Mouse (Mus musculus): ENCODE measurements around the gene Lamc3. TPM values are rescaled to one million over a fixed set of nuclear protein-coding genes. Genes with fewer than 3 reads are reported as not detected.

Gene Lamc3
- total and polyA plus RNA-seq, 2 experiments: 0.73 to 0.83 TPM

GRCm38 (mm10) chr2:31924811-31925210 is 37.7 kb downstream of the Lamc3 start:
- Histone ChIP-seq H3K9ac (ENCODE audit: low read depth, low read length) (no peak overlapping the region), H3K79me2 (ENCODE audit: control insufficient read depth, insufficient read depth, low read length) (no peaks in the 10 kb centered on the region), H3K4me3 (ENCODE audit: insufficient read depth, low read depth, low read length) (no peak overlapping the region), H3K4me1 (ENCODE audit: control insufficient read depth, insufficient read depth, low read length) (0 out of 2 replicates have a peak, but pooled peaks cover 1% of the 10 kb centered on the region), H3K27ac (replicated peaks; ENCODE audit: insufficient read depth, low read depth, low read length) (no peak overlapping the region), H3K36me3 (ENCODE audit: control insufficient read depth, insufficient read depth, low read length) (no peaks in the 10 kb centered on the region), H3K27me3 (ENCODE audit: control insufficient read depth, insufficient read depth, low read length) (0 out of 2 replicates have a peak, but pooled peaks cover 2% of the 10 kb centered on the region)
- 6% methylated on average over 9 of the region's 9 CpGs for WGBS
- TF ChIP-seq POLR2A (IDR thresholded peaks at IDR 0.05; ENCODE audit: extremely low read depth, insufficient read depth, low read length): no peak
- TF ChIP-seq CTCF (IDR thresholded peaks at IDR 0.05; ENCODE audit: low read depth, low read length): peak; percentile 14; the same call in 1 of the 2 replicates
- DNase-seq (ENCODE audit: extremely low read depth, low read depth, low spot score): peak; percentile 96

GRCm38 (mm10) chr2:31925936-31926335 is 38.8 kb downstream of the Lamc3 start:
- Histone ChIP-seq H3K9ac (ENCODE audit: low read depth, low read length) (no peak overlapping the region), H3K79me2 (ENCODE audit: control insufficient read depth, insufficient read depth, low read length) (no peaks in the 10 kb centered on the region), H3K36me3 (ENCODE audit: control insufficient read depth, insufficient read depth, low read length) (no peaks in the 10 kb centered on the region), H3K4me3 (ENCODE audit: insufficient read depth, low read depth, low read length) (no peak overlapping the region), H3K4me1 (ENCODE audit: control insufficient read depth, insufficient read depth, low read length) (0 out of 2 replicates have a peak, but pooled peaks cover 1% of the 10 kb centered on the region), H3K27ac (replicated peaks; ENCODE audit: insufficient read depth, low read depth, low read length) (no peak overlapping the region), H3K27me3 (ENCODE audit: control insufficient read depth, insufficient read depth, low read length) (0 out of 2 replicates have a peak, but pooled peaks cover 2% of the 10 kb centered on the region)
- TF ChIP-seq CTCF (IDR thresholded peaks at IDR 0.05; ENCODE audit: low read depth, low read length) (no peak), POLR2A (IDR thresholded peaks at IDR 0.05; ENCODE audit: extremely low read depth, insufficient read depth, low read length) (no peak)
- WGBS: 31% methylated on average over 4 of the region's 4 CpGs
- DNase-seq (ENCODE audit: extremely low read depth, low read depth, low spot score): no peak

- H3K36me3 ChIP-seq (ENCODE audit: control insufficient read depth, insufficient read depth, low read length): no peaks in the 10 kb centered on the region
- WGBS: 84% methylated on average over 3 of the region's 3 CpGs
Observed at GRCm38 (mm10) chr2:31929664-31930063, 42.6 kb downstream of the Lamc3 start.

GRCm38 (mm10) chr2:31934551-31934950 is 47.5 kb downstream of the Lamc3 start:
- no peak for DNase-seq (ENCODE audit: extremely low read depth, low read depth, low spot score)
- H3K79me2 ChIP-seq (ENCODE audit: control insufficient read depth, insufficient read depth, low read length): no peaks in the 10 kb centered on the region
- no peak overlapping the region for H3K4me3 ChIP-seq (ENCODE audit: insufficient read depth, low read depth, low read length)
- no peaks in the 10 kb centered on the region for H3K27me3 ChIP-seq (ENCODE audit: control insufficient read depth, insufficient read depth, low read length)
- no peak for TF ChIP-seq CTCF (IDR thresholded peaks at IDR 0.05; ENCODE audit: low read depth, low read length)
- TF ChIP-seq POLR2A (IDR thresholded peaks at IDR 0.05; ENCODE audit: extremely low read depth, insufficient read depth, low read length): no peak
- H3K36me3 ChIP-seq (ENCODE audit: control insufficient read depth, insufficient read depth, low read length): no peaks in the 10 kb centered on the region
- H3K9ac ChIP-seq (ENCODE audit: low read depth, low read length): no peak overlapping the region
- no peak overlapping the region for H3K27ac ChIP-seq (replicated peaks; ENCODE audit: insufficient read depth, low read depth, low read length)
- 86% methylated on average over 4 of the region's 4 CpGs for WGBS
- H3K4me1 ChIP-seq (ENCODE audit: control insufficient read depth, insufficient read depth, low read length): peaks cover 5% of the 10 kb centered on the region; the same call in 1 of the 2 replicates

More at GRCm38 (mm10) chr2:31929664-31930063, 42.6 kb downstream of the Lamc3 start:
- DNase-seq (ENCODE audit: extremely low read depth, low read depth, low spot score): no peak
- no peak for TF ChIP-seq POLR2A (IDR thresholded peaks at IDR 0.05; ENCODE audit: extremely low read depth, insufficient read depth, low read length)
- no peak for TF ChIP-seq CTCF (IDR thresholded peaks at IDR 0.05; ENCODE audit: low read depth, low read length)
- H3K27ac ChIP-seq (replicated peaks; ENCODE audit: insufficient read depth, low read depth, low read length): no peak overlapping the region
- H3K4me3 ChIP-seq (ENCODE audit: insufficient read depth, low read depth, low read length): no peak overlapping the region
- peaks cover 5% of the 10 kb centered on the region; the same call in 1 of the 2 replicates for H3K4me1 ChIP-seq (ENCODE audit: control insufficient read depth, insufficient read depth, low read length)
- H3K79me2 ChIP-seq (ENCODE audit: control insufficient read depth, insufficient read depth, low read length): no peaks in the 10 kb centered on the region
- H3K27me3 ChIP-seq (ENCODE audit: control insufficient read depth, insufficient read depth, low read length): no peaks in the 10 kb centered on the region
- H3K9ac ChIP-seq (ENCODE audit: low read depth, low read length): no peak overlapping the region

- Histone ChIP-seq H3K4me3 (ENCODE audit: insufficient read depth, low read depth, low read length) (no peak overlapping the region), H3K27ac (replicated peaks; ENCODE audit: insufficient read depth, low read depth, low read length) (no peak overlapping the region), H3K27me3 (ENCODE audit: control insufficient read depth, insufficient read depth, low read length) (no peaks in the 10 kb centered on the region), H3K9ac (ENCODE audit: low read depth, low read length) (no peak overlapping the region), H3K79me2 (ENCODE audit: control insufficient read depth, insufficient read depth, low read length) (no peaks in the 10 kb centered on the region), H3K36me3 (ENCODE audit: control insufficient read depth, insufficient read depth, low read length) (no peaks in the 10 kb centered on the region), H3K4me1 (ENCODE audit: control insufficient read depth, insufficient read depth, low read length) (peaks cover 5% of the 10 kb centered on the region; the same call in 1 of the 2 replicates)
- DNase-seq (ENCODE audit: extremely low read depth, low read depth, low spot score): no peak
- TF ChIP-seq POLR2A (IDR thresholded peaks at IDR 0.05; ENCODE audit: extremely low read depth, insufficient read depth, low read length) (no peak), CTCF (IDR thresholded peaks at IDR 0.05; ENCODE audit: low read depth, low read length) (no peak)
- WGBS: 55% methylated on average over 4 of the region's 4 CpGs
Observed at GRCm38 (mm10) chr2:31935054-31935453, 48.0 kb downstream of the Lamc3 start.

- no peak overlapping the region for H3K4me3 ChIP-seq (ENCODE audit: insufficient read depth, low read depth, low read length)
Observed at GRCm38 (mm10) chr2:31938298-31938697, 51.2 kb downstream of the Lamc3 start.

More at GRCm38 (mm10) chr2:31938298-31938697, 51.2 kb downstream of the Lamc3 start:
- no peak overlapping the region for H3K9ac ChIP-seq (ENCODE audit: low read depth, low read length)
- no peak for DNase-seq (ENCODE audit: extremely low read depth, low read depth, low spot score)
- H3K27ac ChIP-seq (replicated peaks; ENCODE audit: insufficient read depth, low read depth, low read length): no peak overlapping the region
- no peaks in the 10 kb centered on the region for H3K36me3 ChIP-seq (ENCODE audit: control insufficient read depth, insufficient read depth, low read length)
- TF ChIP-seq POLR2A (IDR thresholded peaks at IDR 0.05; ENCODE audit: extremely low read depth, insufficient read depth, low read length) (no peak), CTCF (IDR thresholded peaks at IDR 0.05; ENCODE audit: low read depth, low read length) (no peak)
- peaks cover 9% of the 10 kb centered on the region; the same call in 1 of the 2 replicates for H3K4me1 ChIP-seq (ENCODE audit: control insufficient read depth, insufficient read depth, low read length)
- H3K79me2 ChIP-seq (ENCODE audit: control insufficient read depth, insufficient read depth, low read length): no peaks in the 10 kb centered on the region
- WGBS: 83% methylated on average over 1 of the region's 1 CpGs
- H3K27me3 ChIP-seq (ENCODE audit: control insufficient read depth, insufficient read depth, low read length): no peaks in the 10 kb centered on the region
